Comparison of ENCODE assay signal across 8 mouse cellular contexts in genomic region chr8:84192023-84192422, GRCm38 (mm10). TPM values are rescaled to one million over a fixed set of nuclear protein-coding genes. Genes with fewer than 3 reads are reported as not detected.
DNase-seq lines count a peak whose midpoint lies in the region; ATAC-seq lines count a peak whose summit lies in the region.

No protein-coding gene starts in this region.

- intact Hi-C loops in heart, postnatal 36 days (cut with DNase I): no loop called here
- intact Hi-C loops in left cerebral cortex, postnatal 14 days (cut with DNase I): no loop called here

- peak overlapping the region; percentile 34 for H3K27ac ChIP-seq in forebrain, embryonic 11.5 days (ENCODE audit: low read depth, low read length)
- peak overlapping the region; percentile 80 for H3K27ac ChIP-seq in limb, embryonic 10.5 days
- H3K27ac ChIP-seq in midbrain, embryonic 10.5 days (replicated peaks): peak overlapping the region; percentile 81

- no peaks in the 10 kb centered on the region for H3K9me3 ChIP-seq in forebrain, embryonic 11.5 days (ENCODE audit: control insufficient read depth, low read length)
- no peaks in the 10 kb centered on the region for H3K9me3 ChIP-seq in limb, embryonic 10.5 days (replicated peaks)
- no peaks in the 10 kb centered on the region for H3K9me3 ChIP-seq in midbrain, embryonic 10.5 days (replicated peaks)

- ATAC-seq in CD4-positive, CD25-positive, alpha-beta regulatory T cell, adult 4 months: peak; percentile 21
- no peak for ATAC-seq in forebrain, embryonic 11.5 days (replicated peaks; ENCODE audit: low FRiP score)

- no peaks in the 10 kb centered on the region for H3K36me3 ChIP-seq in forebrain, embryonic 11.5 days (ENCODE audit: control insufficient read depth, insufficient read depth, low read length)
- no peaks in the 10 kb centered on the region for H3K36me3 ChIP-seq in limb, embryonic 10.5 days
- H3K36me3 ChIP-seq in midbrain, embryonic 10.5 days: no peaks in the 10 kb centered on the region

- H3K4me2 ChIP-seq in forebrain, embryonic 11.5 days (ENCODE audit: low read depth, low read length, severe bottlenecking): peak overlapping the region; percentile 35

- H3K27me3 ChIP-seq in forebrain, embryonic 11.5 days (ENCODE audit: control insufficient read depth, insufficient read depth, low read length): no peaks in the 10 kb centered on the region
- H3K27me3 ChIP-seq in limb, embryonic 10.5 days (ENCODE audit: low read depth, poor library complexity, severe bottlenecking): no peaks in the 10 kb centered on the region
- peaks cover 44% of the 10 kb centered on the region for H3K27me3 ChIP-seq in midbrain, embryonic 10.5 days (ENCODE audit: low read depth, poor library complexity, severe bottlenecking)

- no peak overlapping the region for H3K4me3 ChIP-seq in forebrain, embryonic 11.5 days (ENCODE audit: low read depth, low read length)
- peak overlapping the region; percentile 43 for H3K4me3 ChIP-seq in limb, embryonic 10.5 days
- peak overlapping the region; percentile 42 for H3K4me3 ChIP-seq in midbrain, embryonic 10.5 days

- WGBS in forebrain, embryonic 11.5 days: 48% methylated on average over 13 of the region's 13 CpGs
- WGBS in limb, embryonic 10.5 days: 38% methylated on average over 13 of the region's 13 CpGs
- 48% methylated on average over 13 of the region's 13 CpGs for WGBS in midbrain, embryonic 10.5 days

- peak overlapping the region; percentile 27 for H3K9ac ChIP-seq in forebrain, embryonic 11.5 days (ENCODE audit: low read length)

- peaks cover 12% of the 10 kb centered on the region for H3K4me1 ChIP-seq in forebrain, embryonic 11.5 days (replicated peaks; ENCODE audit: control insufficient read depth, insufficient read depth, low read length)
- H3K4me1 ChIP-seq in limb, embryonic 10.5 days: peaks cover 36% of the 10 kb centered on the region
- H3K4me1 ChIP-seq in midbrain, embryonic 10.5 days: peaks cover 24% of the 10 kb centered on the region

- DNase-seq in R1 (ENCODE audit: low read depth, low spot score): peak; percentile 93
- DNase-seq in forebrain, embryonic 11.5 days (ENCODE audit: low spot score): peak; percentile 64
- DNase-seq in heart, postnatal 36 days: peak; percentile 79 to 81
- DNase-seq in limb, embryonic 10.5 days (ENCODE audit: low spot score): no peak
- DNase-seq in midbrain, embryonic 10.5 days (ENCODE audit: low spot score): peak; percentile 43
- peak; percentile 91 for DNase-seq in urinary bladder, postnatal 14 days (ENCODE audit: low spot score)
- DNase-seq in left cerebral cortex, postnatal 14 days (ENCODE audit: low spot score in 2 of 2): no peak

RNA-seq across cellular contexts. Expression of gene Nanos3, which starts 7.0 kb away (rescaled TPM):
- polyA plus RNA-seq in CD4-positive, CD25-positive, alpha-beta regulatory T cell, adult 4 months (2017; shearing (Covaris generic)): under 1 TPM in 1 of 2 experiments, not detected in 1; 0.81 TPM
- 2.9 and 5.0 TPM in 2 replicates for polyA plus RNA-seq in forebrain, embryonic 11.5 days (2014; fragmentation: Nextera tagmentation; extraction: Ambion mirVana)
- under 1 TPM; 0.80 to 0.95 TPM for total RNA-seq in heart, postnatal 36 days (2021)
- polyA plus RNA-seq in limb, embryonic 10.5 days (2016; fragmentation: Nextera tagmentation; extraction: Ambion mirVana): 3.1 and 3.2 TPM in 2 replicates
- 3.0 and 5.6 TPM in 2 replicates for polyA plus RNA-seq in midbrain, embryonic 10.5 days (2016; fragmentation: Nextera tagmentation; extraction: Ambion mirVana)
- 1 to 10 TPM; 2.7 to 4.6 TPM for total RNA-seq in left cerebral cortex, postnatal 14 days (2021)

RNA-seq across cellular contexts. Expression of gene 4930432K21Rik, which starts 44.2 kb away (rescaled TPM):
- 1 to 10 TPM; 1.1 to 3.2 TPM for polyA plus RNA-seq in CD4-positive, CD25-positive, alpha-beta regulatory T cell, adult 4 months (2017; shearing (Covaris generic))
- 1.2 and 1.5 TPM in 2 replicates for polyA plus RNA-seq in forebrain, embryonic 11.5 days (2014; fragmentation: Nextera tagmentation; extraction: Ambion mirVana)
- under 1 TPM in 1 of 2 experiments, not detected in 1; 0.36 TPM for total RNA-seq in heart, postnatal 36 days (2021)
- polyA plus RNA-seq in limb, embryonic 10.5 days (2016; fragmentation: Nextera tagmentation; extraction: Ambion mirVana): 1.5 and 2.3 TPM in 2 replicates
- polyA plus RNA-seq in midbrain, embryonic 10.5 days (2016; fragmentation: Nextera tagmentation; extraction: Ambion mirVana): 2.4 TPM in 2 replicates
- 1 to 10 TPM; 1.5 to 3.5 TPM for total RNA-seq in left cerebral cortex, postnatal 14 days (2021)

RNA-seq across cellular contexts. Expression of gene Cc2d1a, which starts 44.3 kb away (rescaled TPM):
- polyA plus RNA-seq in CD4-positive, CD25-positive, alpha-beta regulatory T cell, adult 4 months (2017; shearing (Covaris generic)): 10 to 100 TPM; 12.7 to 19.2 TPM
- 16.0 and 17.1 TPM in 2 replicates for polyA plus RNA-seq in forebrain, embryonic 11.5 days (2014; fragmentation: Nextera tagmentation; extraction: Ambion mirVana)
- 10 to 100 TPM; 14.5 to 15.8 TPM for total RNA-seq in heart, postnatal 36 days (2021)
- polyA plus RNA-seq in limb, embryonic 10.5 days (2016; fragmentation: Nextera tagmentation; extraction: Ambion mirVana): 22.6 and 24.8 TPM in 2 replicates
- 14.0 and 18.1 TPM in 2 replicates for polyA plus RNA-seq in midbrain, embryonic 10.5 days (2016; fragmentation: Nextera tagmentation; extraction: Ambion mirVana)
- total RNA-seq in left cerebral cortex, postnatal 14 days (2021): 10 to 100 TPM; 56.4 to 58.3 TPM

RNA-seq across cellular contexts. Expression of gene Zswim4, which starts 44.8 kb away (rescaled TPM):
- 1 to 10 TPM; 3.3 to 4.3 TPM for polyA plus RNA-seq in CD4-positive, CD25-positive, alpha-beta regulatory T cell, adult 4 months (2017; shearing (Covaris generic))
- polyA plus RNA-seq in forebrain, embryonic 11.5 days (2014; fragmentation: Nextera tagmentation; extraction: Ambion mirVana): 34.7 and 37.1 TPM in 2 replicates
- total RNA-seq in heart, postnatal 36 days (2021): 10 to 100 TPM in 1 of 2 experiments, 1 to 10 TPM in 1; 9.5 to 11.0 TPM
- 40.1 and 44.4 TPM in 2 replicates for polyA plus RNA-seq in limb, embryonic 10.5 days (2016; fragmentation: Nextera tagmentation; extraction: Ambion mirVana)
- polyA plus RNA-seq in midbrain, embryonic 10.5 days (2016; fragmentation: Nextera tagmentation; extraction: Ambion mirVana): 30.4 and 39.5 TPM in 2 replicates
- total RNA-seq in left cerebral cortex, postnatal 14 days (2021): 10 to 100 TPM; 14.1 to 15.0 TPM

RNA-seq across cellular contexts. Expression of gene D8Ertd738e, which starts 57.5 kb away (rescaled TPM):
- 100 to 1,000 TPM; 365 to 370 TPM for polyA plus RNA-seq in CD4-positive, CD25-positive, alpha-beta regulatory T cell, adult 4 months (2017; shearing (Covaris generic))
- 277 and 303 TPM in 2 replicates for polyA plus RNA-seq in forebrain, embryonic 11.5 days (2014; fragmentation: Nextera tagmentation; extraction: Ambion mirVana)
- 100 to 1,000 TPM; 231 to 232 TPM for total RNA-seq in heart, postnatal 36 days (2021)
- polyA plus RNA-seq in limb, embryonic 10.5 days (2016; fragmentation: Nextera tagmentation; extraction: Ambion mirVana): 420 and 449 TPM in 2 replicates
- 363 and 389 TPM in 2 replicates for polyA plus RNA-seq in midbrain, embryonic 10.5 days (2016; fragmentation: Nextera tagmentation; extraction: Ambion mirVana)
- 100 to 1,000 TPM; 140 to 144 TPM for total RNA-seq in left cerebral cortex, postnatal 14 days (2021)

Comparison
In these comparisons a context has a peak if more than half of its experiments do, and no peak if none do; other contexts are left out.
1. DNase-seq: peak in R1 (single experiment), forebrain, embryonic 11.5 days (single experiment), heart, postnatal 36 days (2 of 2), midbrain, embryonic 10.5 days (single experiment) and urinary bladder, postnatal 14 days (single experiment); none in limb, embryonic 10.5 days (single experiment) and left cerebral cortex, postnatal 14 days (0 of 2).
2. Peak in every context shown above with its lines, with median percentiles within 50 percentile points of each other: H3K27ac ChIP-seq.